Mouse (Mus musculus) G1E (cell line): ENCODE measurements around the gene Vsir.

Source experiments
- CTCF ChIP-seq: IDR thresholded peaks from 2 replicates; pipeline ENCODE4 v1.5.1; 2012; ENCODE audit warnings: low read depth, low read length, inconsistent platforms, mixed read lengths
- GATA1 ChIP-seq: IDR thresholded peaks from 2 replicates; pipeline ENCODE4 v1.6.1; 2012; ENCODE audit warnings: borderline replicate concordance, low read length, inconsistent platforms, mixed read lengths
- TAL1 ChIP-seq: conservative IDR thresholded peaks from 2 replicates; pipeline ENCODE4 v1.6.1; 2012; ENCODE audit warnings: low read depth, low read length, inconsistent platforms, mixed read lengths

DNA sequence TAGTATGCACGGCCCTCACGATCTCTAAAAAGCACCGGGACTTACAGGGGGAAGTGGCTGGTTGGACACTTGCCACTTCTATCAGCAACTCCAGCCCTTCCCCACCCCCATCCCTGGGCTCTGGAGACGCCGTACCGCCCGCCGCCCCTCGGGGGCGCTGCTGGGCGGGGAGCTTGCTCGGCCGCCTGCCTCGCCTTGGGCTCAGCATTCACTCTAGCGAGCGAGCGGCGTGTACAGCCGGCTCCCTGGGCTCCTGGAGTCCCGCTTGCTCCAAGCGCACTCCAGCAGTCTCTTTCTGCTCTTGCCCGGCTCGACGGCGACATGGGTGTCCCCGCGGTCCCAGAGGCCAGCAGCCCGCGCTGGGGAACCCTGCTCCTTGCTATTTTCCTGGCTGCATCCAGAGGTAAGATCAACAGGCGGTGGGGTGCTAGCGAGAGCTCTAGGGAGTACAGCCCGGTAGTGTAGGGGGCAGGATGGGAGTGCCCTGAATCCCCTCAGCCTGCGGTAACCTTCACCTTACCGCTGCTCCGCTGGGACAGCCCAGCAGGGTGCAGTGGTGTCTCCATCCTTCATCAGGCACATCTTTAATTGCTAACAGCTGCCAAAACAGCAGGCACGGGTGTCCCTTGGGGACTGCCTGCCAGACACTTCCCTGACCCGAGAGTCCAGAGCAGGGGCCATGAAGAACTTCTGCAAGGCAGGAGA lies at the start of gene Vsir:
- TF ChIP-seq GATA1 (no peak), TAL1 (no peak), CTCF (no peak)
